Mouse (Mus musculus): ENCODE measurements around the gene Gm2022. TPM values are rescaled to one million over a fixed set of nuclear protein-coding genes. Genes with fewer than 3 reads are reported as not detected.
"Not testable (repeated sequence)": the region's sequence is repeated elsewhere in the genome, so short reads cannot be mapped to it uniquely, and the experiment has no call there.

The Gm2022 gene
- polyA plus RNA-seq (2012; fragmentation: generic; extraction: Trizol), result not detected
- long read RNA-seq, experiment 1, result 0 reads
- long read RNA-seq, experiment 2, result 0 reads

DNA sequence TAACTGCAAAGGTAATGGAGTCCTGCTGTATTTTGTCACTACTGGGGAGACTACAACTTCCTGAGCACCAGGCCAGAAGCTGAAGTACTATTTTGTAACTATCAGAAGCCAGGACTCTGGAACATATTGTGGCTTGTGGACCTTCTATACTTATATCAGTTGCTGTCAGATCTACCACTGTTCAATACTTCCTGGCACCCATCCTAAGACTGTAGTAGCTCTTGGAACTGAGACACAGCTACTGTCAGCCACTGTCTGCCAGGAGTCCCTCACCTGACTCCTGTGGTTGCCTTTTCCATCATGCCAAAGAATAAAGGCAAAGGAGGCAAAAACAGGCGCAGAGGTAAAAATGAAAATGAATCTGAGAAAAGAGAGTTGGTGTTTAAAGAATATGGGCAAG, at the start of gene Gm2022:
Gene Gm2022 (plus strand): TSS at position 301 of the 400 bp plus-strand sequence.
- H3ac ChIP-seq (ENCODE audit: control insufficient read depth, insufficient read length, low read depth); H3K79me2 ChIP-seq (ENCODE audit: control insufficient read depth, insufficient read depth); H3K36me3 ChIP-seq (ENCODE audit: control insufficient read depth, insufficient read depth); H3K4me3 ChIP-seq (ENCODE audit: insufficient read depth, poor library complexity, severe bottlenecking); H3K27me3 ChIP-seq (ENCODE audit: control insufficient read depth, insufficient read depth, insufficient read length); H3K79me3 ChIP-seq (ENCODE audit: low read depth): not testable (repeated sequence)

DNA sequence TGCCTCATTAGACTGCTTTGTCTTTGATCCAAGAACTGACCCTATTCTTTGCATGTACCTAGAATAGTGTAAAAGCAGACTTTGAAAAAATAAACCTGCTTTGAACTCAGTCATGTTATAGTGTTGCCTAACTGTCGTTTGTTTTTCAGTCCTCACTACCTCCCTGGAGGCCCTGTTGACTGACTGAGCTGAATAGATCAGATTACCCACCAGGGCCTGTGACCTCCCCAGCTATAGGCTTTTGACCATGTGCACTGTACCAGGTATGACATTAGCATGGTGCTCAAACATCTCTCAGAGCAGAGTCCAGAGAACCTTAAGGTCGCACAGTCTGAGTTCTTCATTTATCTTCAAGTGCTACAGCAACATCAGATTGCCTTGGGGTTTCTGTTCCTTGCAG, 44.5 kb upstream of the Gm2022 start:
- not testable (repeated sequence) for H3K36me3 ChIP-seq (ENCODE audit: control insufficient read depth, insufficient read depth); H3K27me3 ChIP-seq (ENCODE audit: control insufficient read depth, insufficient read depth, insufficient read length); H3ac ChIP-seq (ENCODE audit: control insufficient read depth, insufficient read length, low read depth); H3K79me3 ChIP-seq (ENCODE audit: low read depth); H3K79me2 ChIP-seq (ENCODE audit: control insufficient read depth, insufficient read depth); H3K4me3 ChIP-seq (ENCODE audit: insufficient read depth, poor library complexity, severe bottlenecking)

DNA sequence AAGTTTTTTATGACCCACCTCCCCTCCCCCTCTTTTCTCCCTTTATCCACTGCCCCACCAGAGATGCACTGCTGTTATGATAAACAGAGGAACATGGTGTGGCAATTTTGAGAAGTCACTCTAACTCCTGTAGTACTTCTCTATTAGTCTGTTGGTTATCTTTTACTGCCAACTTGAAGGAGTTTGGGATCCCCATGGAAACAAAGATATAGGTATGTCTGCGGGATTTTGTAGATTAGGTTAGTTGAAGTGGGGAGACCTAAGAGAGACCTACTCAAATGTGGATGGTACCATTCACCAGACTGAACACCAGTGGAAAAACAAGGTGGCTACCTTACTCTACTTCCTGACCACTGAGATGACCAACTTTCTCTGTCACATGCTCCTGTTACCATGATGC, 39.1 kb upstream of the Gm2022 start:
- not testable (repeated sequence) for H3K27me3 ChIP-seq (ENCODE audit: control insufficient read depth, insufficient read depth, insufficient read length); H3K79me2 ChIP-seq (ENCODE audit: control insufficient read depth, insufficient read depth); H3ac ChIP-seq (ENCODE audit: control insufficient read depth, insufficient read length, low read depth); H3K36me3 ChIP-seq (ENCODE audit: control insufficient read depth, insufficient read depth); H3K4me3 ChIP-seq (ENCODE audit: insufficient read depth, poor library complexity, severe bottlenecking); H3K79me3 ChIP-seq (ENCODE audit: low read depth)

DNA sequence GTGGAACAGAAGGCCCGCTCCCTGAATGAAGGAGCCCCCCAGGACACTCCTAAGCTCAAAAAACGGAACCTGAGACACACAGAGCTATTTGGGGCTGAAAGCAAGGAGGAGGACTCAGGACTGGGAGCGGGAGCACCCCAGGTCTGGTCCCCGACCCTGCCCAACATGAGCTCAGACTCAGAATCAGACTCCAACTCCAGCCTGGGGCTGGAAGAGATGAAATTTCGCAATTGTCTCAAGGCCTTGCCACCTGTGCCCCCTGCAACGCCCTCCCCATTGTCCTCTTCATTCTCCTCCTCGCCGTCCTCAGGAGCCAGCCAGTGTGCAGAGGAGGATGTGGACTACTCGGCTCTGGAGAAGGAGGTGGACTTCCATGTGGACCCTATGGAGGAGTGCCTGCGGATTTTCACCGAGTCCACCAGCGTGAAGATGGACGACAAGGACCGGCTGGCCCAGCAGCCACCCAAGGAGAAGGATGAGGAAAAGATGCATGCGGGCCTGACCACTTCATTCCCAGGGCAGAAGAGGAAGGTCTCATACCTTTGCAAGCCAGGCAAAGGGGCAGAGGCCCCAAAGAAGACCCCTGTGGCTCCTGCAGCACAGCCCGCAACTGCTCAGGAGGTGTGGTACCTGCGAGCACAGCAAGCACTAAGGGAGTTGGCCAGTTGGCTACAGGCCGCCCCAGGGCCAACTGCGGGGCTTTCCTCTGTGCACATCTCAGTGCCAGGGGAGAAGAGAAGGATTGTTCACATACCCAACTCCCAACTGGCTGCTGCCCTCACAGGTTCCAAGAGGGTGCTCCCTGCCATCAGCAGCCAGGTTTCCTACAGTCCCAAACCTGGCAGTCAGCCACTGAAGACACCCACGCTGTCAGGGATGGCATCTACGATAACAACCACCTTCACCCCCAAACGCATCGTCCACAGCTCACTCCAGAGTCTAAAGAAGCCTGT, 33.2 kb upstream of the Gm2022 start:
- not testable (repeated sequence) for H3K79me3 ChIP-seq (ENCODE audit: low read depth); H3K27me3 ChIP-seq (ENCODE audit: control insufficient read depth, insufficient read depth, insufficient read length); H3K4me3 ChIP-seq (ENCODE audit: insufficient read depth, poor library complexity, severe bottlenecking); H3K79me2 ChIP-seq (ENCODE audit: control insufficient read depth, insufficient read depth); H3K36me3 ChIP-seq (ENCODE audit: control insufficient read depth, insufficient read depth); H3ac ChIP-seq (ENCODE audit: control insufficient read depth, insufficient read length, low read depth)

DNA sequence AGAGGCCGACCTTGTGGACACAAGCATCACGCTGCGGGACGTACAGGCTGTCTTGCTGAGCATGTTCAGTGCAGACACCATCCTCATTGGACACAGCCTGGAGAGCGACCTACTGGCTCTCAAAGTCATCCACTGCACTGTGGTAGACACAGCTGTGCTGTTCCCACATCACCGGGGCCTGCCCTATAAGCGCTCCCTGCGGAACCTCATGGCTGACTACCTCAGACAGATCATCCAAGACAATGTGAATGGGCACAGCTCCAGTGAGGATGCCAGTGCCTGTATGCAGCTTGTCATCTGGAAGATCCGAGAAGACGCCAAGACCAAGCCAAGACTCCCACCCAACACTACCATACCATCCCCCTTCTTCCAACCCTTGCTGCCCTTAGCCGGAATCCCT, 31.5 kb upstream of the Gm2022 start:
- H3K4me3 ChIP-seq (ENCODE audit: insufficient read depth, poor library complexity, severe bottlenecking); H3K36me3 ChIP-seq (ENCODE audit: control insufficient read depth, insufficient read depth); H3K79me3 ChIP-seq (ENCODE audit: low read depth); H3ac ChIP-seq (ENCODE audit: control insufficient read depth, insufficient read length, low read depth); H3K27me3 ChIP-seq (ENCODE audit: control insufficient read depth, insufficient read depth, insufficient read length); H3K79me2 ChIP-seq (ENCODE audit: control insufficient read depth, insufficient read depth): not testable (repeated sequence)

DNA sequence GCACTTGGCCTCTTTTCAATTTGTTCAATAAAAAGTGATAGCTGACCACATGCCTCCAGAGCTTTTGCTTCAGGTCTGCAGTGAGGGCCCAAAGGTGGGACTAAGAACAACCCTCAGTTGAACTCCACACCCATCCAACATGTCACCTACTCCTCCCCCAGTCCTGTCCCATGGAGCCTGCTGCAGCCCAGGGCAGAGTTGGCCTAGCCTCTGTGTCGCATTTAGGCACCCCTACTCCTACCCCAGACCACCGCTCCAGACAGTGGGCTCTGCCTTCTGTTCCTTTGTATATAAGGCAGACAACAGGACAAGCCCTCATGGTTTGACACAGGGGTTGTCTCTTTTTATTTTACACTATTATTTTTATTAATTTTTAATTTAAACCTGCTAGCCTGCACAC, 31.1 kb upstream of the Gm2022 start:
- not testable (repeated sequence) for H3ac ChIP-seq (ENCODE audit: control insufficient read depth, insufficient read length, low read depth); H3K79me3 ChIP-seq (ENCODE audit: low read depth); H3K4me3 ChIP-seq (ENCODE audit: insufficient read depth, poor library complexity, severe bottlenecking); H3K79me2 ChIP-seq (ENCODE audit: control insufficient read depth, insufficient read depth); H3K27me3 ChIP-seq (ENCODE audit: control insufficient read depth, insufficient read depth, insufficient read length); H3K36me3 ChIP-seq (ENCODE audit: control insufficient read depth, insufficient read depth)

DNA sequence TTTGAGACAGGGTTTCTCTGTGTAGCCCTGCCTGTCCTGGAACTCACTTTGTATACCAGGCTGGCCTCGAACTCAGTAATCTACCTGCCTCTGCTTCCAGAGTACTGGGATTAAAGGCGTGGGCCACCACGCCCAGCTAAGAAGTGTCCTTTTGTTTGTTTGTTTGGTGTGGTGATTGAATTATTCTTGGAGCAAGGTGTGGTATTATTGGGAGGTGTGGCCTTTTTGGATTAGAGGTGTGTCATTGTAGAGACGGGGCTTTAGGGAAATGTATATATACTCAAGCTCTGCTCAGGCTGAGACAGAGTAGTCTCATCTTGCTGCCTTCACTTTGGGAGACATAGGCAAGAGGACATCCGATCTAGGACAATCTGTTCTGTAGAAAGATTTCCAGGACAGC, 21.4 kb upstream of the Gm2022 start, which contains the start of gene Gm2016:
Gene Gm2016 (plus strand): TSS at position 301 of the 400 bp plus-strand sequence.
- not testable (repeated sequence) for H3K36me3 ChIP-seq (ENCODE audit: control insufficient read depth, insufficient read depth); H3K79me3 ChIP-seq (ENCODE audit: low read depth); H3K79me2 ChIP-seq (ENCODE audit: control insufficient read depth, insufficient read depth); H3ac ChIP-seq (ENCODE audit: control insufficient read depth, insufficient read length, low read depth); H3K27me3 ChIP-seq (ENCODE audit: control insufficient read depth, insufficient read depth, insufficient read length); H3K4me3 ChIP-seq (ENCODE audit: insufficient read depth, poor library complexity, severe bottlenecking)

DNA sequence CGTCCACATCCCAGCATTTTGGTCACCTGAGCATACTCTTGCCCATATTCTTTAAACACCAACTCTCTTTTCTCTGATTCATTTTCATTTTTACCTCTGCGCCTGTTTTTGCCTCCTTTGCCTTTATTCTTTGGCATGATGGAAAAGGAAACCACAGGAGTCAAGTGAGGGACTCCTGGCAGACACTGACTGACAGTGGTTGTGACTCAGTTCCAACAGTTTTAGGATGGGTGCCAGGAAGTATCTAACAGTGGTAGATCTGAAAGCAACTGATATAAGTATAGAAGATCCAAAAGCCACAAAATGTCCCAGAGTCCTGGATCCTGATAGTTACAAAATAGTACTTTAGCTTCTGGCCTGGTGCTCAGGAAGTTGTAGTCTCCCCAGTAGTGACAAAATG, 24.6 kb downstream of the Gm2022 start, which contains the start of gene Gm2035:
Gene Gm2035 (minus strand): TSS at position 137 of the 400 bp plus-strand sequence.
- H3K4me3 ChIP-seq (ENCODE audit: insufficient read depth, poor library complexity, severe bottlenecking); H3K79me2 ChIP-seq (ENCODE audit: control insufficient read depth, insufficient read depth); H3K27me3 ChIP-seq (ENCODE audit: control insufficient read depth, insufficient read depth, insufficient read length); H3K79me3 ChIP-seq (ENCODE audit: low read depth); H3ac ChIP-seq (ENCODE audit: control insufficient read depth, insufficient read length, low read depth); H3K36me3 ChIP-seq (ENCODE audit: control insufficient read depth, insufficient read depth): not testable (repeated sequence)

Other genes with a start within 250 kb of the Gm2022 start
- gene Gm21319, start 119.6 kb upstream of the Gm2022 start, polyA plus RNA-seq (2012; fragmentation: generic; extraction: Trizol), result not detected
- gene Gm21936, start 99.9 kb upstream of the Gm2022 start, polyA plus RNA-seq (2012; fragmentation: generic; extraction: Trizol), result not detected
- not detected for gene BB287469, start 78.8 kb upstream of the Gm2022 start, polyA plus RNA-seq (2012; fragmentation: generic; extraction: Trizol)
- not detected for gene Gm2001, start 53.0 kb upstream of the Gm2022 start, polyA plus RNA-seq (2012; fragmentation: generic; extraction: Trizol)
- gene Gm2016, start 21.3 kb upstream of the Gm2022 start, polyA plus RNA-seq (2012; fragmentation: generic; extraction: Trizol), result 0.12 TPM
- gene Gm2035, start 24.5 kb downstream of the Gm2022 start, polyA plus RNA-seq (2012; fragmentation: generic; extraction: Trizol), result not detected
- gene Gm2042, start 58.7 kb downstream of the Gm2022 start, polyA plus RNA-seq (2012; fragmentation: generic; extraction: Trizol), result 0.08 TPM
- gene Gm2075, start 116.5 kb downstream of the Gm2022 start, polyA plus RNA-seq (2012; fragmentation: generic; extraction: Trizol), result not detected
- not detected for gene Gm6803, start 123.4 kb downstream of the Gm2022 start, polyA plus RNA-seq (2012; fragmentation: generic; extraction: Trizol)
- gene Gm2056, start 131.6 kb downstream of the Gm2022 start, polyA plus RNA-seq (2012; fragmentation: generic; extraction: Trizol), result not detected
- not detected for gene Gm16368, start 188.3 kb downstream of the Gm2022 start, polyA plus RNA-seq (2012; fragmentation: generic; extraction: Trizol)